Mouse (Mus musculus) cortical plate, adult 2 months (tissue): ENCODE measurements around the gene Nutf2.
A peak's percentile ranks its signal among the peaks of the same experiment; 100 is the strongest.

Source experiments
- CTCF ChIP-seq: fragments of 200-500 bp; IDR thresholded peaks from 2 replicates; pipeline ENCODE4 v1.5.1; 2011; ENCODE audit warnings: mild to moderate bottlenecking, control low read depth, low read length; ENCODE audit not compliant: insufficient read depth; ENCODE audit errors: extremely low read depth
- POLR2A ChIP-seq: fragments of 200-500 bp; IDR thresholded peaks from 2 replicates; pipeline ENCODE4 v1.6.1; 2011; ENCODE audit warnings: mild to moderate bottlenecking, low read length, control low read depth; ENCODE audit not compliant: insufficient read depth; ENCODE audit errors: extremely low read depth

- TF ChIP-seq CTCF: 0 out of 2 replicates have a peak, but pooled peaks have one; percentile 2
- no peak for TF ChIP-seq POLR2A
Observed at GRCm38 (mm10) chr8:105866364-105867029, 6.1 kb downstream of the Nutf2 start.
